Mouse (Mus musculus) ES-E14 (cell line): ENCODE data around the gene Ephx1.

Source experiments
- HCFC1 ChIP-seq: IDR thresholded peaks from 2 replicates; pipeline ENCODE4 v1.6.1; 2012; ENCODE audit warnings: low read length, inconsistent platforms, borderline replicate concordance; ENCODE audit not compliant: insufficient read depth
- ZC3H11A ChIP-seq: IDR thresholded peaks from 2 replicates; pipeline ENCODE4 v1.6.1; 2012; ENCODE audit warnings: low read depth, mild to moderate bottlenecking, inconsistent platforms, low read length, borderline replicate concordance
- ZNF384 ChIP-seq: IDR thresholded peaks from 2 replicates; pipeline ENCODE4 v1.6.1; 2012; ENCODE audit warnings: low read depth, low read length, inconsistent platforms

DNA sequence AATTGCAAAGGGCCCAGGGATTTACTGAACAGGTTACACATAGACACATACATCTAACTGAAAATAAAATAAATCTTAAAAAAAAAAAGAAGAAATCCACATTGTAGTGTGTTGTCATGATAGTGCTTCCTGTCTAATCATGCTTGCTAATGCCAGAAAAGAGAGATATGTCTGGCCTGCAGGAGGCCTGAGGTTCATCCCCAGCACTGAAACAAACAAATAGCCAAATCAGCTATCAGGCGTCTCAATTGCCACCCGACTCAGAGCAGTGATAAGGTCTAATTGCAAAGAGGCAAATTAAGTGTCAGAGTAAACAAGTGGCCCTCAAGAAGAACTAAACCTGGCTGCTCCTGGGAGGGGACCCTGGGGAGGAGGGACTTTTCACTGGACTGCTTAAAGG lies 91.1 kb downstream of the Ephx1 start:
- no peak for TF ChIP-seq ZC3H11A
- no peak for TF ChIP-seq HCFC1
- no peak for TF ChIP-seq ZNF384
